Mouse (Mus musculus): Measurements from ENCODE around the gene Gata1.

- TF ChIP-seq EP300 (IDR thresholded peaks at IDR 0.05; ENCODE audit: low read depth) (no peak), CTCF (IDR thresholded peaks at IDR 0.05; ENCODE audit: low read depth) (no peak)
Observed at GRCm38 (mm10) chrX:7968899-7969298, 9.0 kb downstream of the Gata1 start.

Measured in liver, embryonic 14.5 days (tissue).